Mouse (Mus musculus) forebrain, embryonic 14.5 days (tissue): ENCODE measurements at regions not wholly inside any gene's neighbourhood (a gene's known extent, or its start where the extent isn't known, plus 50 kb on each side); places are given as distances from the start of the nearest gene placed in this dataset.

Experiments
- ATAC-seq: fragments of 200-750 bp; cut with Nextera tagmentation; 2 replicates; pipeline ENCODE4 v1.8.0; 2017; ENCODE audit warnings: mild to moderate bottlenecking, moderate library complexity
- DNase-seq: peaks from one replicate; pipeline ENCODE4 v3.0.0-alpha.2; 2015; ENCODE audit warnings: low spot score
- H3K27ac ChIP-seq: fragments of 300-500 bp; sonication (generic); 2 replicates; pipeline ENCODE4 v1.5.1; 2014; ENCODE audit warnings: low read depth, mild to moderate bottlenecking, control low read depth, low read length, moderate library complexity
- H3K27me3 ChIP-seq: fragments of 300-500 bp; sonication (generic); replicated peaks from 2 replicates; pipeline ENCODE4 v1.6.1; 2014; ENCODE audit warnings: low read length, control low read depth, mixed read lengths; ENCODE audit not compliant: control insufficient read depth, insufficient read depth
- H3K36me3 ChIP-seq: fragments of 300-500 bp; sonication (generic); 2 replicates; pipeline ENCODE4 v1.6.1; 2014; ENCODE audit warnings: low read length, control low read depth; ENCODE audit not compliant: control insufficient read depth, insufficient read depth
- H3K4me1 ChIP-seq: fragments of 300-500 bp; sonication (generic); 2 replicates; pipeline ENCODE4 v1.6.1; 2014; ENCODE audit warnings: antibody characterized with exemption, low read length, control low read depth; ENCODE audit not compliant: control insufficient read depth, insufficient read depth
- H3K4me2 ChIP-seq: fragments of 300-500 bp; sonication (generic); 2 replicates; pipeline ENCODE4 v1.6.1; 2014; ENCODE audit warnings: mild to moderate bottlenecking, control low read depth, low read length
- H3K4me3 ChIP-seq: fragments of 300-500 bp; sonication (generic); 2 replicates; pipeline ENCODE4 v1.5.1; 2014; ENCODE audit warnings: low read depth, low read length, control low read depth
- H3K9ac ChIP-seq: fragments of 300-500 bp; sonication (generic); 2 replicates; pipeline ENCODE4 v1.6.1; 2014; ENCODE audit warnings: mild to moderate bottlenecking, low read length, control low read depth, moderate library complexity
- H3K9me3 ChIP-seq: fragments of 300-500 bp; sonication (generic); replicated peaks from 2 replicates; pipeline ENCODE4 v1.6.1; 2016; ENCODE audit warnings: low read length, control low read depth, mixed read lengths; ENCODE audit not compliant: control insufficient read depth
- WGBS: fragments of 180-500 bp; shearing (Covaris S2); extraction: QIAGEN DNeasy Blood & Tissue Kit; methylation state at CpG from one replicate; pipeline ENCODE4 v1.1.7; 2014; 5-methylcytosine and 5-hydroxymethylcytosine counted together

DNA sequence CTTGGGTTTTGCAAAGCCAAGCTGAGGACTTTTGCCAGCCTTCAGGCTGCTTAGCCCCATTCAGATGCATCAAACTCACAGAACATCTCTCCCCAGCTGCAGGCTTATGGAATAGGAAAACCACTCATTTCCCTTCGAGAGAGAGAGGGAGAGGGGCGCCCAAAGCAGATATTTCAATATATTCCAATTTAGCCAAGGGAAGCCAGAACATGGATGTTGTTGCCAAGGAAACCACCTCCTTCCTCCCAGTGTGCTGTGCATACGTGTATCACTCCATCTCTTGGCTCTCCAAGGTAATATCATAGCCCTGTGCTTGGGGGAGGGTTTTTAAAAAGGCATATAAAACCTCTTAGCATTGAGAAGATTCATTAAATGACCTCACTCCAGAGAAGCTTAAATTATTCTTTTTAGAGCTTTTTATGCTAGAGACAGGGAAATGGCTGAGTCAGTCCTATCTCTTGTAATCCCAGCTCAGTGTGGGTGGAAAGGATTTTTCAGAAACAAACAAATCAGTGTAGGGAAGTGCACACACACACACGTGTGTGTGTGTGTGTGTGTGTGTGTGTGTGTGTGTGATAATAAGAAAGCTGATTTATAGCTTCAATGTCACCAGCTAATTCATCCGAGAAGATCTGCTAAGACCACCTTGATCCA is 245.1 kb downstream of the Rps24 start:
- H3K4me2 ChIP-seq = no peak overlapping the region
- no peaks in the 10 kb centered on the region for H3K9me3 ChIP-seq
- H3K9ac ChIP-seq = no peak overlapping the region
- peak overlapping the region; percentile 45; the same call in 1 of the 2 replicates for H3K27ac ChIP-seq
- ATAC-seq (peak; percentile 40; the same call in 1 of the 2 replicates), DNase-seq (peak; percentile 69)
- no peaks in the 10 kb centered on the region for H3K27me3 ChIP-seq
- H3K36me3 ChIP-seq = no peaks in the 10 kb centered on the region
- 68% methylated on average over 5 of the region's 5 CpGs for WGBS
- H3K4me3 ChIP-seq = no peak overlapping the region
- no peaks in the 10 kb centered on the region for H3K4me1 ChIP-seq

DNA sequence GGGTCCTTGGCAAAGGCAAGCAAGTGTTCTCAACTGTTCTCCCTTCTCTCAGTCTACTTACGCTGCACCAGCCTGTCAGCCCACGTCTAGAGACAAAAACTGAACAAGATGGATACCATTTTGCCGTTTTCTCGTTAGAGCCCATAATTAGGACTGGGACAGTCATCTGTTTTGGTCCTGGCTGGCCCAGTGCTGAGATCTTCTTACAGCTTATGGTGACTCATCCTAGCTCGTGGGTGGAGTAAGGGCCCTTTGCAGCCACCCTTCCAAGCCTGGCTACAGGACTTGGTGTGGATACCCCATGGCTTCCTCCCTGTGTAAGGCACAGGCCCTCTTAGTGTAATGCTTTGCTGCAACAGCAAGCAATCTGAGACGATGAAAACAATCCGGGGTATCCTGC is 246.4 kb downstream of the Rps24 start:
- Histone ChIP-seq H3K36me3 (no peaks in the 10 kb centered on the region), H3K4me3 (no peak overlapping the region), H3K9ac (no peak overlapping the region), H3K27me3 (no peaks in the 10 kb centered on the region), H3K4me2 (no peak overlapping the region), H3K27ac (no peak overlapping the region), H3K4me1 (no peaks in the 10 kb centered on the region), H3K9me3 (no peaks in the 10 kb centered on the region)
- 71% methylated on average over 7 of the region's 7 CpGs for WGBS
- DNase-seq (no peak), ATAC-seq (no peak)

DNA sequence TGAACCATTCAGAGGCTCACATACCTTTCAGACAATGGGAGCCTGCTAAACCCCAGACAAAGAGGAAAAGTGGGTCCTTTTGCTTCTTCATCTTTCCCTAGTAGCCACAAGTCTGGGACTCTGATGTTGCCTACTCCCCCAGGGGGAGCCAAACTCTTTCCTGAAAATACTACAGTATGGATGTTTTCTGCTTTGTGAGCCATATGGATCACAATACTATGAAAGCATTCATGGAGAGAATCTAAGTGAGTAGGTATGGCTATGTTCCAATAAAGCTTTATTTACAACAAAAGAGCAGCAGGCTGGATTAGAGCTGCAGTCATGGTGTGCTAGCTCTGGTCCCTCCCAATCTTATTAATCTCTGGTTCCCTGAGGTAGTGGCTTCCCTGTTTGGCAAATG is 251.9 kb downstream of the Rps24 start:
- H3K4me1 ChIP-seq = no peaks in the 10 kb centered on the region
- 0 out of 2 replicates have a peak, but pooled peaks have one; percentile 65 for ATAC-seq
- no peaks in the 10 kb centered on the region for H3K27me3 ChIP-seq
- H3K4me3 ChIP-seq = no peak overlapping the region
- no peak overlapping the region for H3K27ac ChIP-seq
- no peaks in the 10 kb centered on the region for H3K36me3 ChIP-seq
- DNase-seq = peak; percentile 79
- H3K9ac ChIP-seq = no peak overlapping the region
- H3K4me2 ChIP-seq = no peak overlapping the region
- no peaks in the 10 kb centered on the region for H3K9me3 ChIP-seq

DNA sequence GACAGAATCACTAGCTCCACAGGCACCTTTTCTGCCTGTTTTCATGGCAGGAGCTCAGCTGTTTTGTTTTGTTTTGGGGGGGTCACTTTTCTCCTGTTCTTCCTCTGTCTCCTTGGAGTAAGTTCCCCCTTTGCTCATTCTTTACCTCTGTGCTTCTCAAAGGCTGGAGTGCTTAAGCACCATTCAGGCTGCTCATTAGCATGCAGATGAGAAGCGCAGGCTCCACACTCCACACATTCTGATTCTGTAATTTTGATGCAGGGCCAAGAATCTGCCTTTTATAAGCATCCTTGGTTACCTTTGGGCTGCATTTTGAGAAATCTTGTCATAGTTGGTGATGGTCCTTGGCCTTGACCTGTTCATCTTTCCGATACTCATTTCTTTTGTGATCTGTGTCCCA is 257.5 kb downstream of the Rps24 start:
- DNase-seq (peak; percentile 67), ATAC-seq (no peak)
- peak overlapping the region; percentile 45; the same call in 1 of the 2 replicates for H3K27ac ChIP-seq

DNA sequence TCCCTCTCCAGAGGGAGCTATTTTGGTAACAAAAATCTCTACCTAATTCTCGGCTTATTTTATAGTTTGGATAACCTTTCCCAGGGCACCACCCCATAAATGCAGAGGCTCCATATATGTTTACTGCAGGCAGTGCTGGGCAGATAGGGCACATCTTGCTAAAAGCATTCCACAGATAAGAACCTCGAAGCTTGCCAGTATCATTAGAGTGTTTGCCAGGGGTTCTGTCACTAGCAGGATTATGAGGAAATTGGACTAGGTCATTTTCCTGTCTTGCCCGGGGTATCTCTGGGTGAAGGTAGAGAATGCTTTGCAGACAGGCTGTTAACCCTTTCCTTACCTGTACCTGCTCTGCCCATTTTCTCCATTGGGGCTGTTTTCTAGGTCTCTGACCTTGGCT is 258.8 kb downstream of the Rps24 start:
- WGBS = 56% methylated on average over 3 of the region's 3 CpGs
- DNase-seq = no peak
- no peaks in the 10 kb centered on the region for H3K27me3 ChIP-seq
- H3K4me3 ChIP-seq = no peak overlapping the region
- H3K27ac ChIP-seq = no peak overlapping the region
- peaks cover 13% of the 10 kb centered on the region for H3K4me1 ChIP-seq
- no peaks in the 10 kb centered on the region for H3K9me3 ChIP-seq
- no peak overlapping the region for H3K4me2 ChIP-seq
- no peak for ATAC-seq
- H3K9ac ChIP-seq = no peak overlapping the region
- H3K36me3 ChIP-seq = no peaks in the 10 kb centered on the region

More for the DNA sequence above, 257.5 kb downstream of the Rps24 start:
- Histone ChIP-seq H3K36me3 (no peaks in the 10 kb centered on the region), H3K27me3 (no peaks in the 10 kb centered on the region), H3K9me3 (no peaks in the 10 kb centered on the region), H3K9ac (no peak overlapping the region), H3K4me3 (no peak overlapping the region), H3K4me2 (no peak overlapping the region), H3K4me1 (peaks cover 13% of the 10 kb centered on the region)
- WGBS = 52% methylated on average over 2 of the region's 2 CpGs

DNA sequence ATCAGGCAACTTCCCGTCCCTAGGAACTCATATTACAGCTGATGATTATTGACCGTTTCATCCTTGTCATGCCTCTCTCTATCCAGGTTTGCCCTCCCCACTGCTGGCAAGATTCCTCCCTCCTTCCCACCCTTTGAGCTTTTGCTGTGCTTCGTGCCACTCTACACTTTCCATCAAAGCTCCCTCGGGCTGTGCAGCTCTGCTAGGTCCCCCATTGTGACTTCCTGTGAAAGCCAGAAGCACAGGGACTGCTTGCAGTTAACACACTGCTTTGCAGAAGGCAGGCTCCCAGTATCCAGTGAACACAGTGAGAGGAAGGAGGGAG is 260.5 kb downstream of the Rps24 start:
- Histone ChIP-seq H3K4me1 (peaks cover 13% of the 10 kb centered on the region), H3K9me3 (no peaks in the 10 kb centered on the region), H3K9ac (no peak overlapping the region), H3K4me3 (no peak overlapping the region), H3K4me2 (no peak overlapping the region), H3K27ac (no peak overlapping the region), H3K27me3 (no peaks in the 10 kb centered on the region), H3K36me3 (no peaks in the 10 kb centered on the region)
- DNase-seq = no peak
- 58% methylated on average over 4 of the region's 4 CpGs for WGBS
- ATAC-seq = no peak

DNA sequence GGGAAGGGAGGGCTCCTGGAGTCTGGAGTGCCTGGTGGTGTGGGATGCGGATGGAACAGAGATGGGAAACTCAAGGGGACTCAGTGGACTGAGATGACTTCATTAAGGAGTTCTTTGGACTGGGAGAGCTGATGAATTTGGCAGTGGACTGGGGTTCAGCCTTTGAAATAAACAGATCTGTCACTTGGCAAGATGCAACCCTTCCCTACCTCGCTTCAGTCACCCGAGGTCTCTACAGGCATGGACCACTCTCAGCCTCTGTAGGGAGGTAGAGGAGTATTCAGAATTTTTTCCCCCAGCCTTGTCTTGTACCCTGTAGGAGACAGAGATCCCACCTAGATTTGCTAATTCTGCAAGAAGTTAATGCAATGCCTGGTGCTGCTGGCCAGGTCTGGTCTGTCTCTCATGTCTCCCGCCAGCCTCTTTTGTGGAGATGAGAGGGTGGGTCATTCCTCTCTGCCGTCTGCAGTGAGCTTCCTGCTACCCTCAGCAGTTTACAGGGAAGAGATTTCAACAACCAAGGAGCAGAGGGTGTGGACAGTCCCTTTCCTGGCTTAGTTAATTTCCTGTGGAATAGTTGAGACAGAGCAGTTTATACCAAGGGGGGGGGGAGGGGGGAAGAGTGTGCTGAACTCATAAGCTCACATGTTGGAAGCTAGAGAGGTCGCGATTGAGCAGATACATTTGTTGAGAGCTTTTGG is 261.0 kb downstream of the Rps24 start:
- no peak for ATAC-seq
- Histone ChIP-seq H3K4me3 (no peak overlapping the region), H3K4me1 (peaks cover 13% of the 10 kb centered on the region), H3K9ac (no peak overlapping the region), H3K4me2 (no peak overlapping the region), H3K36me3 (no peaks in the 10 kb centered on the region), H3K27ac (no peak overlapping the region), H3K27me3 (no peaks in the 10 kb centered on the region), H3K9me3 (no peaks in the 10 kb centered on the region)
- 60% methylated on average over 7 of the region's 7 CpGs for WGBS
- no peak for DNase-seq

DNA sequence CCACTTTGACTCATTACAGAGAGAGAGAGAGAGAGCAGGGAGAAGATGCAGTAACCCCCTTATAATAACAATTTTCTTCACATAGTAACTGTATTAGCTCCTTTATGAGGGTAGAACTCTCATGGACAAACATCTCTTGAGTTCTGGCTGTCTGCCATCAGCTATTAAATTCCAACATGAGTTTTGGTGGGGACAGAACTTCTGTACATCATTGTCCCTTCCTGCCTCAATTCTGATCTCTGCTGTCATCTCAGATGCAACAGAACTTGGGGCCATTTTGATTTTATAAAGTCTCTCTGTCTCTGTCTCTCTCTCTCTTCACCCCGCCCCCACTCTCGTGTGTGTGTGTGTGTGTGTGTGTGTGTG is 261.6 kb downstream of the Rps24 start:
- DNase-seq (no peak), ATAC-seq (no peak)

DNA sequence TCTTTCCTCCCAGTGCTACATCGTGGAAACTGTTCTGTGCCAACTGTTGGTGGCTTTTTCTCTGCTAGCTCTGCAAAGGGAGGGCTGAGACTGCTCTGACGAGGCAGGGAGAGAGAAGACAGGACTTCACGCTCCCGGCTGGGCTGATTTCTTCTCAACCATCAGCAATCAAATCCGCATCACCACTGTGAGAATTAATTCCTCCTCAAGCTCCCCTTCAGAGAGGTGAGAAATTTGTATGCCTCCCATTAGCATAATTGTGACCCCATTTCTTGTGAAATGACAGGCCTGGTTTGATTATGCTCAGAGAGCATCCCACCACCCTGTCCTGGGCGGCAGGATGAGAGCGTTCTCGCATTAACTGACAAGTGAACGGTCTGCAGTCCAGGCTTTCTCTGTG is 262.4 kb downstream of the Rps24 start:
- no peaks in the 10 kb centered on the region for H3K9me3 ChIP-seq
- H3K4me3 ChIP-seq = no peak overlapping the region
- no peaks in the 10 kb centered on the region for H3K27me3 ChIP-seq
- no peak for DNase-seq
- H3K27ac ChIP-seq = peak overlapping the region; percentile 1; the same call in 1 of the 2 replicates
- no peaks in the 10 kb centered on the region for H3K36me3 ChIP-seq
- H3K4me1 ChIP-seq = peaks cover 10% of the 10 kb centered on the region
- no peak overlapping the region for H3K9ac ChIP-seq
- 65% methylated on average over 9 of the region's 9 CpGs for WGBS
- ATAC-seq = no peak
- no peak overlapping the region for H3K4me2 ChIP-seq

More for the DNA sequence above, 261.6 kb downstream of the Rps24 start:
- Histone ChIP-seq H3K4me1 (peaks cover 13% of the 10 kb centered on the region), H3K9me3 (no peaks in the 10 kb centered on the region), H3K27me3 (no peaks in the 10 kb centered on the region), H3K4me2 (no peak overlapping the region), H3K36me3 (no peaks in the 10 kb centered on the region), H3K9ac (no peak overlapping the region), H3K27ac (no peak overlapping the region), H3K4me3 (no peak overlapping the region)
- 97% methylated on average over 2 of the region's 2 CpGs for WGBS
